Mouse (Mus musculus) megakaryocyte, embryonic 14.5 days (primary cell): ENCODE measurements at regions not wholly inside any gene's neighbourhood (a gene's known extent, or its start where the extent isn't known, plus 50 kb on each side); places are given as distances from the start of the nearest gene placed in this dataset.

Experiments
- FLI1 ChIP-seq: IDR thresholded peaks from 2 replicates; pipeline ENCODE4 v1.6.1; 2012; ENCODE audit warnings: low read length, inconsistent platforms, mixed read lengths
- GATA1 ChIP-seq: IDR thresholded peaks from 3 replicates; pipeline ENCODE4 v1.6.1; 2012; ENCODE audit warnings: mixed read lengths, low read length, inconsistent platforms, borderline replicate concordance

DNA sequence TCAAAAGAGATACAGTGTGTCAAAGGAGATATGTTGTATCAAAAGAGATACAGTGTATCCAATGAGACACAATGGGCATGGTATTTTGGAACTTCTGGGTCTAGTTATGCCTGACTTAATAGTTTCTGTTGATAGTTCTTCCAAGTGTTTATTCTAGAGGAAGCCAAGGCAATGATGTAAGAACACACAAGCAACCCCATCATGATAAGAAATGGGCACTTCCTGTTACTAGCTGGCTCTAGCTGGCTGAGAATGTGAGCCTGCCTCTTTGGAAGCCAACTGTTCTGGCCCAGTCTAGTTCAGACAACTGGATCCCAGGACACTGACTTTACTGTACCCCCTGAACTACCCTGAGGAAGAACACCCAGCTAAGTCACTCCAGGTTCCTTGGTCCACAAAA lies 102.7 kb upstream of the Rxfp2 start:
- no peak for TF ChIP-seq GATA1
- no peak for TF ChIP-seq FLI1
